Mouse (Mus musculus) G1E (cell line): ENCODE measurements at regions not wholly inside any gene's neighbourhood (a gene's known extent, or its start where the extent isn't known, plus 50 kb on each side); places are given as distances from the start of the nearest gene placed in this dataset.

Experiments used
- CTCF ChIP-seq: IDR thresholded peaks from 2 replicates; pipeline ENCODE4 v1.5.1; 2012; ENCODE audit warnings: low read depth, low read length, inconsistent platforms, mixed read lengths
- GATA1 ChIP-seq: IDR thresholded peaks from 2 replicates; pipeline ENCODE4 v1.6.1; 2012; ENCODE audit warnings: borderline replicate concordance, low read length, inconsistent platforms, mixed read lengths
- GATA2 ChIP-seq: IDR thresholded peaks from 2 replicates; pipeline ENCODE4 v1.6.1; 2012; ENCODE audit warnings: low read depth, low read length, inconsistent platforms, borderline replicate concordance
- POLR2AphosphoS5 ChIP-seq: IDR thresholded peaks from 2 replicates; pipeline ENCODE4 v1.6.1; 2012; ENCODE audit warnings: low read depth, low read length, inconsistent platforms; ENCODE audit not compliant: insufficient replicate concordance
- TAL1 ChIP-seq: conservative IDR thresholded peaks from 2 replicates; pipeline ENCODE4 v1.6.1; 2012; ENCODE audit warnings: low read depth, low read length, inconsistent platforms, mixed read lengths

DNA sequence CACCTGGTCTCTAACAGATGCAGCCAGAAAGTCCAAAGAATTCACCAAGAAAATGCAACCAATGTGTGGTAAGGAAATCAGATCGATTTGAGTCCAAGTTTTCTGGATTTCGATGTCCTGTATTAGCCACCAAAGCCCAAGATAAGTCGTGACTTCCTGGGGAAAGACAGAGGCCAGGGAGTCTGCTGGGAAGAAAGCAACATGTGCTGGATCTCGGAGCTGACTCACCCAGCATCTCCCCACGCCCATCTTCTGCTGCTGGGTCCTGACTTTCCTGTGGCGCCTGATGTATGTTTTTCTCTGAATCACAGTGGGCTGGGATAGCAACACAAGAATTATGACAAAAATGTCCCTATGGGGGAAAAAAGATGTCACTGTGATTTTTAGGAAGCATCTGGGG, 178.8 kb upstream of the Gm12728 start:
- no peak for TF ChIP-seq CTCF
- TF ChIP-seq GATA2, result no peak
- no peak for TF ChIP-seq GATA1
- no peak for TF ChIP-seq TAL1
- TF ChIP-seq POLR2AphosphoS5, result no peak
